Mouse (Mus musculus) cerebellum, adult 18-20 months (tissue): ENCODE results near the gene Mtmr11.
A peak's percentile ranks its signal among the peaks of the same experiment; 100 is the strongest.

ENCODE experiments used
- DNase-seq, 2 experiments: peaks; one replicate each; pipeline ENCODE4 v3.0.0; 2021

The Mtmr11 gene

DNA sequence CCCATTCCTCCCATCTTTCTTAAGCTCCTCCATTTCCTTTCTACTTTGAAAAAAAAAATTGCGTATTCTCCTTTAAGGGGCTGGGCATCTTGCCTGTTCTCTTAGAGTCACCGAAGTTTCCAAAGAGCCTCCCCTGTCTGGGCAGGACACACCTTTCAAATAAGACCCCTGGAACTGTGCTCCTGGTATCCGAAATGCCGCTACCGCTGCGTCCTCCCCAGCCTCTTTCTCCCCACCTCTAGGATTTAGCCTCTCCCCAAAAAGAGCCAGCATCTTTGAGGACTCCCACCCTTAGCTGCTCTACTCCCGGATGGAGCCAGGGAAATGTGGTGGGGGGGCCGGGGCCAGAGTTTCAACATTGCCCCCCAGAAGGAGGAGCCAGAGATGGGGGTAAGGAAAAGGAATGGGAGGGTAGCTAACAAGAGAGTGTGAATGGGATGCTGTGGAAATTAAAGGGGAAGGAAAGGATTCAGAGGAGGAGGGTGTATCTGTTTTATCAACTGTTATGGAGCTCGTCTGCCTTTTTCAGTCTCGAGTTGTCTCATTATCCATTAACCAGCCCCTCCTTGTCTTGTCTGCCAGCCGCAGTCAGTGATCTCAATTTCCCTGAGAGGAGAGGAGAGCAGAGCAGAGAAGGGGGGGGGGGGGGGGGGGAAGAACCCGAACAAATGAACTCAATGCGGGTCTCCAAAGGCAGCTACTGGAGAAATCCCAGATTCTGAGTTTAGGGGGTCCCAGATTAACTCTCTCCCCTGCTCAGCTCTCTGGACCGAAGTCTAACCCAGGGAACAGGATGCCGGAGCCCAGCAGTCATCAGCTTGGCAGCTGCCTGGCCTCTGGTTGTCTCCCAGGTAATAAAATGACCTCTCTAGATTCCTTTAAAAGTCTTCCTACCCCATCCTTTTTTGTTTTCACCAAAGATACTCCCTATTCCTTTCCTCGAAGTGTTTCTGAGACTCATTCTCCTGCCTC, at the start of gene Mtmr11:
Gene Mtmr11 (plus strand): TSS at position 136 of the 972 bp plus-strand sequence.
- peak; percentile 37 to 48 for DNase-seq

DNA sequence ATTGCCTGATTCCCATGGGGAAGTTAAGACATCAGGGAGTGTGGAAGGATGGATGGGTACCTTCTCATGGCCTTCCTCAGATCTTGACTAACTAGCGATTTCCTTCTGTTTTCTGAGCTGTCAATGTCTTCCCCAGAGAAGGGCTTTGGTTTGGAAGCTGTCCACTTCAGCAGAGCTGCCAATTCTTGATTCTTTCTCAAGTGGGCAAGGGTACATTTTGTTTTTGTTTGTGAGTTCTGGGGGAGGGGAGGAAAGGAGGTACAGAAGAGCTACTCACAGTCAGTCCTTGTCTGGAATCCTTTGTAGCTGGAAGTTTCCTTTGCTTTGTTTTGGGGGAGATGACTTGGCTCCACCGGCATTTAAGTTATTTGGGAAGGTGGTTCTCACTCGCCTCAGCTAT, 48.6 kb upstream of the Mtmr11 start:
- peak in 1 of 2 experiments; percentile 10 for DNase-seq

DNA sequence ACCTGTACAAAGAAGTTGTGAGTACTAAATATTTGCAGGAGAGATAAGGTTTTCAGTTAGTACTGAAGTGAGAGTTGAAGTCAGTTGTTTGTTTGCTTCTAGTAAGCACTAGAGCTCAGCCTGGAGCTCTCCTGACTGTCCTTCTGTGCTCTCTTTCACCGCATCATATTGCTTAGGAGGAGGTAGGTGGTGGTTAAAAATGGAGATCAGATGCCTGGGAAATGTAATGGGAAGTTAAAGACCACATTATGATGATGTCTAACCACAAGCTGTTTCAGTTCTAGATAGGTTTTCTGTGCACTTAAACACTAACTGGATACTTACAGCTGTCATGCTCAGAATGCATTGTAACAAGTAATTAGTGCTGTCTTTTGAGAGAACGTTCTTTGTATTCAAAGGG, 43.7 kb upstream of the Mtmr11 start:
- no peak for DNase-seq

DNA sequence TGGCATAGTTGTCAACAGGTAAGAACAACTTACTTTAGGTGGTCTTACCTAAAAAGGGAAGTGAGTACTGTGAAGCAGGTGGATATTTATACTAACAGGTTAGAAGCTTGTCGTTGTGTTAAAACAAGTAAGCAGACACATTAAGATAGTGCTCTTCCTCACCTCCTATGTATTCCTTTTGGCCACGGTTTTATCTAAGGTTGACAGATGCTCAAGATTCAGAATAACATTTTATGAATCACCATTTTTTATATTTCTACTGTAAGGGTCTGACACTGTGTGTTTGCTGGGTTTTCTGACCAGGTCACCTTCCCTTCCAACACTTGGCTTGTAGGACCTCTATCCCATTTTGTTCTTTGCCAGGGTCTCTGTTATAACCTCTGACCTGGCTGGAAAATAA, 43.1 kb upstream of the Mtmr11 start:
- DNase-seq = no peak

DNA sequence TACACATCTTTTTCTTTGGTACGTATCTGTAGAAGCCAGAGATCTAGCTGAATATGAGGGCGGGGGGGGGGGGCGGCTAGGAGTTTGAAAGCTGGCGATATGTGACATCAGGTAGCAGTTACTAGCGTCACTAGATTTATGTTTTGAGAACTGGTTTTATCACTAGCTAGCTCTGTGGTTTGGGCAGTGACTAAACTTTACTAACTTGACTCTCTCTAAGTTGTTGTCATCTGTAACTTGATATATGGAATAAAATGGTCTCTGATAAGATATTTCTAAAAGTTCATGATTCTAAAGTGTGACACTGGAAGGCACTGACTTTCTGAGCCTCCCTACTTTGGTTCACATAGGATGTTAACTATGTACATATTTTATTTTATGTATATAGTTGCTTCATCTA, 37.6 kb upstream of the Mtmr11 start:
- DNase-seq = no peak

DNA sequence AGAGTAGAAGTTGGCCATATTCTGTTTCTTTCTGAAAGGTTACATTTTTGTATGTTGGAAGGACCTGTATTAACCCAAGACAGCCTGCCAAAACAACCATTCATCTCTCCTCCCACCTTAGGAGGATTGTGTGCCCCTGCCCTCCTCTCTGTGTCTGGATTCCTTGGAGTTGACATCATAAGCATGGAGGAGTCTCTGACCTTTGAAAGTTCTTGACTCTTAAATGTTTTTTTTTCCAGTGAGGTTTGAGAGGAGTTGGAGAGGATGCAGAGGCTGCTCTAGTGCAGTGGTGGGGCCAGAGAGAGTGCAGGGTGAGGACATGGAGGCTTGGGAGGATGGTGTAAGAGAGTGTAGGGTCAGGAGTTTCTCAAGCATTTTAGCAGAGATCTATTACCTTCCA, 33.7 kb upstream of the Mtmr11 start:
- no peak for DNase-seq

DNA sequence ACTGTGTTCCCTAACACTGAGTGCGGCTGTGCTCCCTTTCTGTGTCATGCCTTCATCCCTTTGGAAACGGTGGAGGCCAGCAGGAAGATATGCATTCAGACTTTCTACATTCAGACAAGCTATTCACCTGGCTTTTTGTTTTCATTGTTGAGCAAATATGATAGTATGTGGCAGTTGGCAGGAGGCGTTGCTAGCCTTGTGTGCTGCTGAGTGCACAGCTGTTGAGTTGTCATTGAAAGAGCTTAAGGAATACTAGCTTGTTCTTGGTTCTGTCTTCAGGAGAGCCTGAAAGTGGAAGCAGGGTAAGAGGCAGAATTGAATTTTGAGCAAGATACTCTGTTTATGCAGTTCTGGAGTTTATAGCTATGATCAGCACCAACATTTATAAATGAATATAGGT, 29.3 kb upstream of the Mtmr11 start:
- no peak for DNase-seq

DNA sequence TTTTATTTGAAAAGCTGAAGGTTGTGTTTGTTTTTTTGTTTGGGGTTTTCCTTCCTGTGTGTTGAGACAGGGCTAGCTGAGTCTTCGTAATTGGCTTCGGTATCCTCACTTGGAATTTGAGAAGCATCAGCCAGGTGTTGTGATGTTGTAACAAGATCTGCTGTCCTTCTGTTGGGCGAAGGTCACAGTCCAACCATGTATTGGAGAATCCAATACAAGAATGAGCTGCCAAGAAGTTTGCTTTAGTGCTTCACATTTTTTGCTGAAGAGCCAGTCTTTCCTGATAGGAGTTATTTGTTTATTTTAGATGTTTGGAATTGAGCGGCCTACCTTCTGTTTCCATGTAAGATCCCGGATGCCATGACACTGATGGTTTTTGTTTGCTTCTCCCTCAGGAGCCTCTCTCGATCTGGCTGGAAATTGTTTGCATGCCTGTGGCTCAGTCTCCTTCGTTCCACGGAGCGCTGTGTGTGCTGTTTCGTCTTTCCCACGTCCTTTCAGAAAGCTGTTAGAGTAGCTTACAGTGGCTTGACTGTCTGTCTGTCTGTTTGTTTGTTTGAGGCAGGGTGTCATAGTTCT, 28.4 kb upstream of the Mtmr11 start:
- DNase-seq = no peak

DNA sequence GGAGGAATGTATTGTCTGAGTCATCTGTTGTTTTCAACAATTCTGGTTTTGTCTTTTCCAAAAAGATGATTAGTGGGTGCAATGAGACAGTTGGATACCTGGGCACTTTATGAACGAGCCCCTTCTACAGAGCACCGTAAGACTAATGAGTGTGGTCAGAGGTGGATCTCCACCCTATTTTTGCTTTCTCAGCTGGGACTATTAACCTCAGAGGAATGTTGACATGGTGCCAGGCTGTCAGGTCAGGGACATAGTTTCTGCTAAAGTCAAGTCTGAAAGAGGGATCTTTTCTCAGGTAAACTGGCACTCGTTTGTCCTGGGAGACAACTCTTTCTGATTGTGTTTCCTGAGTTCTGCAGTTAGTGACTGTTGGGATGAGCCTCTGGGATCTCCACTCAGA, 26.8 kb upstream of the Mtmr11 start:
- no peak for DNase-seq

DNA sequence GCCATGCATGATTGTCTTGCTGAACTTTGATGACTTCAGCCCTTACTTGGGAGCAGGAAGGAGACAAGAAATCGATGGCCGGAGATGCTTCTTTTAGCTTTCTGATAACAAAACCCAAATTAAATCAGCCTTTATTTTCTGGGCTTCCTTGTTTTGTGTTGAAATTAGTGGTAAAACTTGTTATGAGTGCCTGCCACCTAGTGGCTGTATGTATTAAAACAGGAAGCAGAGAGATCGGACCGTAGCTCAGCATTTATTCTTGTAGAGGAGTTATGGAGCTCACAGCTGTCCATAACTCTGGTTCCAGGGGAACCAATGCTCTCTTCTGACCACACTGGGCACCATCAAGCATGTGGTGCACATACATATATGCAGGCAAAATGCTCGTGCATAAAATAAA, 13.9 kb upstream of the Mtmr11 start:
- peak; percentile 61 to 69 for DNase-seq

DNA sequence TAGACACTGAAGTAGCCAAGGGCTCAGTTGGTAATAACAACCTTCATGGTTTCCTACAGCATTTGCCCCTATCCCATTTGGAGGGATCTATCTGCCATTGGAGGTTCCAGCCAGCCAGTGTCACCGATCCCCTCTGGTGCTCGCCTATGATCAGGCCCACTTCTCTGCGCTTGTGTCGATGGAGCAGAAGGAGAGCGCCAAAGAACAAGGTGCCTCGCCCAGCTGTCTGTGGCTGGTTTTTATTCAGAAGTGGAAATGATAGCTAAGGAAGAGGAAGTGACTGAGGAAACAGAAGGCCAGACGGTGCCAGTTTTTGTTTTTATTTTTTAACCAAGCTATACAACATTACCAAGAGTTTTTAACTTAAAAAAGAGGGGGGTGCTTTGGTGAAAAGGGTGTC, 10.0 kb upstream of the Mtmr11 start:
- DNase-seq = no peak

DNA sequence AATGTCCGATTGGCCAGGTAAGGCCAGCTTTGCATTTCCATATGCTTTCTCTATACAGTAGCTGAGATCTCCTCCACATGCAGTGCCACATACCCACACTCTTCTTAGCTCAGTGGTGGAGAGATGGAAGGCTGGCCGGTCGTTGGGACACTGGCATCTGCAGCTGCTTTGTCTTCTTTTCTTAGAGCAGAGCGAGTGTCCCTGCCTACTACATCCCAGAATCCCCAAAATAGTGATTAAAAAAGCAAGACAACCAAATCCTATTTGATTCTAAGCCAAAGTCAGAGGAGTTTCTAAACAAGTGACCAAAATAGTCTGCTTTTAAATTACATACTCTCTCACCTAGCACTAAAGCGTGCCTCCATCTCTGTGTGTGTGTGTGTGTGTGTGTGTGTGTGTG, 9.2 kb upstream of the Mtmr11 start:
- DNase-seq = no peak

DNA sequence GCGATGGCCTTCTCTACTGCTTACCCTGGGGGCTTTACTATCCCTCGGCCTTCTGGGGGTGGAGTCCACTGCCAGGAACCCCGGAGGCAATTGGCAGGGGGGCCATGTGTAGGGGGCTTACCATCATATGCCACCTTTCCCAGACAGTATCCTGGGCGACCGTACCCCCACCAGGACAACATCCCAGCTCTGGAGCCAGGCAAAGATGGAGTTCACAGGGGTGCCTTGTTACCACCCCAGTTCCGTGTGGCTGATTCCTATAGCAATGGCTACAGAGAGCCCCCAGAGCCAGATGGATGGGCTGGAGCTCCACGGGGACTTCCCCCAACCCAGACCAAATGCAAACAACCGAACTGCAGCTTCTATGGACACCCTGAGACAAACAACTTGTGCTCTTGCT, 6.3 kb upstream of the Mtmr11 start:
- DNase-seq = no peak

DNA sequence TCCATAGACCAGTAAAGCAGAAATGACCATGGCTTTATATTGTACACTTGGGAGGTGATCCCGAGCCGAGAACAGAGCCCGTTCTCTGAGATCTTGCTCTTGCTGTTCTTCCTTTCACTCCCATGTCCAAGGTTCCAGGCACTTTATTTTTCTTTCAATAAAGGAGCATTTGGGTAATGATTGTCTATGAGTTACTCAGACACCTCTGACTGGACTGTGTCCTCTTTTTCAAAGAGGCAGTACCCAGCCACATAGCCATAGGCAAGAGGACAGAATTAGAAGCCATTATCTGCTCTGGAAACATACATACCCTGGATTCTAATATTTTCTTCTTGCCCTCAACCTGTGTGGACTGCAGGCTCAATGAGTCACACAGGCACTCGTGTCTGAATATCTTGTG, 2.0 kb upstream of the Mtmr11 start:
- no peak for DNase-seq

DNA sequence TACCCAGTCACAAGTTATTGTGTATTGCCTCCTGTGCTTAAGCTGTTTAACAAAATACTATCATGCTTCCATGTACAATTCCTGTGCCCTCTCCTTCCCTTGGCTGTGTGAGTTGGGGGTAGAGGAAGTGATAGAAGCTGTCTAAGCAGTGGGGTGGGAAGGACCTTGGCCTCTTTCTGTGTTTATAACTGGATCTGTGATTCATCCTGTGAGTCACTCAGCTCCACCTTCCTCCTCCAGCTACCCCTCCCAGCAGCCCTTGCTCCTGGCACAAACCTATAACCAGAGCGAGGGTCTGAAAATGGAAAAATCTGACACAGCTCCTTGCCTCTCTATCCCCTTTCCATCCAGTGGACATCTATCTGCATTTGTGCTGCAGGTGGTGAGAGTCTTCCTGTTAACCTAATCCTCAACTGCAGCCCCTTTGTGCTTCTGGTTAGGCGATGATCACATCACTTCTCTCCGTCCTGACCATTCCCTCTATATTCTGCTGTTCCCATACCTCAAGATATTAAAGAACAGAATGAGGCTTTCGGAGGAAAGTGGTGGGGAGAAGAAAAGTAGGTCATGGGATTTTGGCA, 1.5 kb upstream of the Mtmr11 start:
- peak; percentile 53 to 71 for DNase-seq

DNA sequence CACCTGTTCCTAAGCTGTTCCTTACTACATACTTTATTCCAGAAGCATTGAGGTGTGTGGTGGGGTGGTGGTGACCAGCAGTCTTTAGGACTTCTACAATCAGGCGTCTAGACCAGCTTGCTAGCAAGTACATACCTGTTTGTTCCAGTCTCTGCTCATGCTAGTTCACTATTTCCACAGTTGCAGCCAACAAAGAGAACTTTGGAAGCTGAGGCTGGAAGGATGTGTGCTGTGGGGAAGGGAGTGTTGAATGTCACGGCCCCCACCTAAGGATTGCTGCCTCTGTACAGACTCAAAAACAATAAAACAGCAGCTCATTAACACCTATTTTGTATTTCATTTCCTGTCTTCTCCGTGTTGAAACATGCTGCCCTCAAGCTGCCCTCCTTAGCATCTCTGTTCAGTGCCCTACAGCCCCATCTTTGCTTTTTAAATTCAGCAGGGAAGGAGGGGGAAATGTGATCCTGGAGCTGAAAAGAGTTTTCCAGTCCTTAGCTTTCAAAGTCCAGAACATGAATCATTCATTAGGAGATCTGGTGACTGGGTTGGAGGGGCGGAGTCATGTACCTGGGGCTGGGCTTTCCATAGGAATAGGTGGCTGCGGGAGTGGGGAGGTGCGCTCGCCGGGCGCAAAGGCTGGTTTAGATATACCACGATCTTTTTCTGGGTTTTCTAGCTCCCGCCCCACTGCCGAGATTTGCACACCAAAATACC, 844 bp upstream of the Mtmr11 start:
- peak; percentile 80 to 88 for DNase-seq

DNA sequence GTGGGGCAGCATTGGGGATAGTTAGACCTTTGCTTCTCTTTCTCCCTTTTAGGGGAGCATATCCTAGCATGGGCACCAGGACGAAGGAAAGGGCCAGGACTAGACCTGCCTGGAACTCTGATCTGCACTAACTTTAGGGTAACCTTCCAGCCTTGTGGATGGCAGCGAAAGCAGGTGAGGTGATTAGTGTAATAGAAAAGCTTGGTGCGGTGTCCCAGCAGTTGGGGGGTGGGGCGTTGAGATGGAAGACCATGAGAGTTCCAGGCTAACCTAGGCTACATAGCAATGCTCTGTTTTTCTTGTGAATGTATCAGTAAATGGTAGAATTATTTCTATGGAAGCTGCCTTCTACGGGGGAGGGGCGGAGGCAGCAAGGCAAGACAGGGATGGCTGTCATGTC, 1.2 kb downstream of the Mtmr11 start:
- no peak for DNase-seq

DNA sequence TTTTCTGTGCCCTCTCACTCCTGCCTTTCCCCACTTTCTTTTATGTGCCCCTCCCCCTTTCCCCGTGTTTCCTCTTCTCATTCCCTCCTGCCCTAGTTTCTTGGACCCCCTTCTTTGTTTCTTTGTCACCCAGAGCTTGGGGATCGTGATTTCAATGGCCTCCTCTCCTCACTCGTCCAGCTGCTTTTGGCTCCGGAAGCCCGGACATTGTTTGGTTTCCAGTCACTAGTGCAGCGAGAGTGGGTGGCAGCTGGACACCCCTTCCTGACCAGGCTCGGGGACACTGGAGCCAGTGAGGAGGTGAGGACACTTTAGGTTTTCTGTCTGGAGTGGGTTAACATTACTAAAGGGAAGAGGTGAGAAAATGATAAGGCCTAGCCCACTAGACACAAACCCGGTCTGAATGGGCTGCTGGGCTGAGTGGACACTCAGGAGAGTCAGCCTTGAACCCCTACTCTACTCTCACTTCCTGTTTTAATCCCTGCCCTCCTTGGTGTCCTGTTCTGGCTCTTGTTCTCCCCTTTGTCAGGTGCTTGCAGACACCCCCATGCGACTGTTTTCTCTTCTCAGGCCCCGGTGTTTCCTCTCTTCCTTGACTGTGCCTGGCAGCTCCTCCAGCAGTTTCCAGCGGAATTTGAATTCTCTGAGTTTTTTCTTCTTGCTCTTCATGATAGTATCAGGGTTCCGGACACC, 6.8 kb downstream of the Mtmr11 start:
- no peak for DNase-seq

DNA sequence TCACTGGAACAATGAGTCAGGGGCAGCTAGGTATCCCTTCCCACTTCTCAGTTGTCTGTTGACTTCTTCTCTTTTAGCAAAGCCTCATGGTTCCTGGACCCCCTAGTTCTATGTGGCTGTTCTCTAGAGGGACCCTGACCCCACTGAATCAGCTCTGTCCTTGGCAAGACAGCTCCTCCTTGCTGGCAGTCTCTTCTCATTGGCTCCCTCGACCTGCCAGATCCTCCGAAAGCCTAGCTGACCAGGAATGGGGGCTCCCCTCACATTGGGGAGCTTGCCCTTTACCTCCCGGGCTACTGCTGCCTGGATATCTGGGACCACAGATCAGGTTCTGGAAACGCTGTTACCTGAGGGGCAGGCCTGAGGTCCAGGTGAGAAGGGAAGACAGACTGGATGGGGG, 8.5 kb downstream of the Mtmr11 start:
- DNase-seq = no peak

DNA sequence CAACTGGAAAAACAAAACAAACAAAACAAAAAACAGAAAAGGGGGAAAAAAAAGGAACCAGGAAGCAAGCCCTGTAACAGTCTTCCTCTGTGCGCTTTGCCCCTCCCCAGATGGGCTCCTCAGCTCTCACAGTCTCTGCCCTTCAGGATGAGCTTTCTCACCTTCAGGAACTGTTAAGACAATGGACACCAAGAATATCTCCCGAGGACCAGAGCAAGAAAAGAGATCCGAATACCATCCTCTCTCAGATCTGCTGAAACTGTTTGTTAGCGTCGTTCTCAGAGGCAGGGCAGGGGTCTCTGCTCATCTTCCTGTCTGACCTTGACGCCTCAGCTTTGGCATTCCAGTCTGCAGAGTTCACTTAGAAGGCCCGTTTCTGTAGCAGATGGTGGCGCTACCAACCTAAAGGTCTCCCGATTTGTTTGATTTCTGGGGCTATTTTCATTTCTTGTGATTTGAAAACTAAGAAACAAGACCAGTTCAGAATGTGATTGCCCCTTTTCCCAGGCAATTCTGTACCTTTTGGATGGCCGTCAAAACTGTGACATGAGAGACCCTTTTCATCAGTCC, 9.3 kb downstream of the Mtmr11 start:
- DNase-seq = no peak

DNA sequence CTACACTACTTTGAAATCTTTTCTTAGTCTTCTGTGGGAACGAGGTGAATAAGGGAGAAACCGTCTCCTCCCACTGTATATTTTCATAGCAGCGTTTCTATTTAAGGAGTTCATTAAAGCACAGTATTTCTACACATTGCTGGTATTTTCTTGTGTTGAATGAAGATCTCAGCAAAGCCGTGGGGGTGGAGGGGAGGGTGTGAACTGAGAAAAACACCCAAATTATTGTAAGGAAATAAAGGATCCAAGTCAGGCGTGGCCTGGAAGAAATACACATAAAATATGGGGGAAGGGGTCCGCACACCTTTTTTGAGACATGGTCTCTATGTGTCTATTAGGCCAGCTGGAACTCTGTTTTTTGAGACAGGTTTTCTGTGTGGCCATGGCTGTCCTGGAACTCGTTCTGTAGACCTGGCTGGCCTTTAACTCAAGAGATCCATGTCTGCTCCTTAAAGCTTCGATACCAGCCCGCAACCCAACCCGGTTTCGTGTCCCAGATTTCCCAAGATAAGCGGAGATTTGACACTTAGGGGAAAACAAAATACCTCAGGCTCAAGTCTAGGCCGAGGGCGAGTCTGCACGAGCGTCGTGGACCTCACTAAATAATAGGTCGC, 9.9 kb downstream of the Mtmr11 start:
- no peak for DNase-seq
